Mouse (Mus musculus) embryonic facial prominence, embryonic 11.5 days (tissue): ENCODE measurements at regions not wholly inside any gene's neighbourhood (a gene's known extent, or its start where the extent isn't known, plus 50 kb on each side); places are given as distances from the start of the nearest gene placed in this dataset.

ENCODE experiments used
- ATAC-seq: fragments of 200-750 bp; cut with Nextera tagmentation; replicated peaks from 2 replicates; pipeline ENCODE4 v1.8.0; 2017; ENCODE audit warnings: low read depth; ENCODE audit not compliant: insufficient number of reproducible peaks, low FRiP score, low TSS enrichment
- DNase-seq: peaks from one replicate; pipeline ENCODE4 v3.0.0-alpha.2; 2015; ENCODE audit warnings: low spot score
- H3K27ac ChIP-seq: fragments of 300-500 bp; sonication (generic); replicated peaks from 2 replicates; pipeline ENCODE4 v1.5.1; 2014; ENCODE audit warnings: mild to moderate bottlenecking, low read depth, low read length, control low read depth
- H3K27me3 ChIP-seq: fragments of 300-500 bp; sonication (generic); 2 replicates; pipeline ENCODE4 v1.6.1; 2014; ENCODE audit warnings: mild to moderate bottlenecking, low read length, moderate library complexity, mixed read lengths; ENCODE audit not compliant: control insufficient read depth, insufficient read depth
- H3K36me3 ChIP-seq: fragments of 300-500 bp; sonication (generic); replicated peaks from 2 replicates; pipeline ENCODE4 v1.6.1; 2014; ENCODE audit warnings: low read depth, mild to moderate bottlenecking, low read length, moderate library complexity, mixed read lengths; ENCODE audit not compliant: control insufficient read depth, insufficient read depth
- H3K4me1 ChIP-seq: fragments of 300-500 bp; sonication (generic); 2 replicates; pipeline ENCODE4 v1.6.1; 2014; ENCODE audit warnings: low read length, mixed read lengths; ENCODE audit not compliant: control insufficient read depth, insufficient read depth
- H3K4me2 ChIP-seq: fragments of 300-500 bp; sonication (generic); 2 replicates; pipeline ENCODE4 v1.6.1; 2014; ENCODE audit warnings: low read depth, mild to moderate bottlenecking, control low read depth, low read length, moderate library complexity
- H3K4me3 ChIP-seq: fragments of 300-500 bp; sonication (generic); 2 replicates; pipeline ENCODE4 v1.5.1; 2014; ENCODE audit warnings: low read depth, low read length, control low read depth
- H3K9ac ChIP-seq: fragments of 300-500 bp; sonication (generic); replicated peaks from 2 replicates; pipeline ENCODE4 v1.6.1; 2014; ENCODE audit warnings: mild to moderate bottlenecking, control low read depth, low read length
- H3K9me3 ChIP-seq: fragments of 300-500 bp; sonication (generic); replicated peaks from 2 replicates; pipeline ENCODE4 v1.6.1; 2016; ENCODE audit warnings: mild to moderate bottlenecking, low read length, inconsistent platforms, mixed read lengths; ENCODE audit not compliant: control insufficient read depth
- whole genome bisulfite sequencing: fragments of 180-500 bp; shearing (Covaris S2); extraction: QIAGEN DNeasy Blood & Tissue Kit; methylation state at CpG from one replicate; pipeline ENCODE4 v1.1.7; 2014; 5-methylcytosine and 5-hydroxymethylcytosine counted together

GRCm38 (mm10) chr16:97285886-97286447, 70.6 kb upstream of the Bace2 start:
- H3K4me1 ChIP-seq, result no peaks in the 10 kb centered on the region
- H3K9me3 ChIP-seq, result no peaks in the 10 kb centered on the region
- no peak overlapping the region for H3K27ac ChIP-seq
- no peak overlapping the region for H3K9ac ChIP-seq
- ATAC-seq (no peak; the same call in 1 of the 2 replicates), DNase-seq (no peak)
- H3K36me3 ChIP-seq, result no peaks in the 10 kb centered on the region
- no peak overlapping the region for H3K4me2 ChIP-seq
- no peaks in the 10 kb centered on the region for H3K27me3 ChIP-seq
- no peak overlapping the region for H3K4me3 ChIP-seq
- WGBS, result 87% methylated on average over 8 of the region's 8 CpGs

DNA sequence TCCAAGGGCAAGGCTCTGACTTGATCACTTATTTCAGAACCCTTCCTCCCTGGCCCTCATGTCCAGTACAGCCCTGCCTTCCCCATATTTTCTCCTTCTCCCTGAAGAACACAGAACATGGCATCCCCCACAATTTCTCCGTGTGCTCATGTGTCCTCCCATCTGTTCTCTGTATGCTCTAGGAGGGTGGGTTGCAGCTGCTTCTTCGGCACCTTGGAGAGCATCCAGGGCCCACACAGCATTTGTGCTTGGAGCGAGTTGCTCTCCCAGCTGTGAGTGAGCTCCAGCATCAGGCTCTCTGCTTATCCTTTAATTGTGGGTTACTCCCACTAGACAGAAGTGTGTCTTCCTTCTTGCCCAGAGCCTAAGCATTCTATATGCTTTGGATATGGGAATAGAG, 69.8 kb upstream of the Bace2 start:
- 35% methylated on average over 3 of the region's 3 CpGs for WGBS
- peak; percentile 43 for DNase-seq
- Histone ChIP-seq H3K4me2 (no peak overlapping the region), H3K9me3 (no peaks in the 10 kb centered on the region), H3K27ac (no peak overlapping the region), H3K4me3 (no peak overlapping the region), H3K4me1 (no peaks in the 10 kb centered on the region), H3K27me3 (no peaks in the 10 kb centered on the region), H3K9ac (no peak overlapping the region), H3K36me3 (no peaks in the 10 kb centered on the region)
- no peak for ATAC-seq

DNA sequence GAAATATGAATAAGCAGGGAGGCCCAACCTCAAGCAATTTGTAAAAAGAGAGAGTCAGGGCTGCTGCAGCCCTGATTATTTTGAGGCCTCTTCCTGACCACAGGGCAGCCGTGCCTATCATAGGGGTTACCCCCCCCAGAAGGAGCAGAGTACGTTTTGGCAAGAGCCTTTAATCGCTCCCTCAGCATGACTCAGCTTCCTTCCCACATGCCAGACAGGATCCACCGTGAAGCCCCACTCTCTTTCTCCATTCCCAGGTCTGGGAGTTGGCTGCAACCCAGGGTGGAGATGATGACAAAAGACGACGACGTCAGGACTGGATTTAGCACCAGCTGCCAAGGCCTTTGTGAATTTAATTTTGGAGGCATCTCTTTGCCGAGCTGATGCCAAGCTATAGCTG, 67.9 kb upstream of the Bace2 start:
- WGBS, result 52% methylated on average over 8 of the region's 8 CpGs
- H3K4me3 ChIP-seq, result no peak overlapping the region
- no peak overlapping the region for H3K9ac ChIP-seq
- DNase-seq, result no peak
- no peak for ATAC-seq
- H3K27me3 ChIP-seq, result no peaks in the 10 kb centered on the region
- no peak overlapping the region for H3K4me2 ChIP-seq
- no peaks in the 10 kb centered on the region for H3K9me3 ChIP-seq
- H3K4me1 ChIP-seq, result no peaks in the 10 kb centered on the region
- no peaks in the 10 kb centered on the region for H3K36me3 ChIP-seq
- H3K27ac ChIP-seq, result no peak overlapping the region

DNA sequence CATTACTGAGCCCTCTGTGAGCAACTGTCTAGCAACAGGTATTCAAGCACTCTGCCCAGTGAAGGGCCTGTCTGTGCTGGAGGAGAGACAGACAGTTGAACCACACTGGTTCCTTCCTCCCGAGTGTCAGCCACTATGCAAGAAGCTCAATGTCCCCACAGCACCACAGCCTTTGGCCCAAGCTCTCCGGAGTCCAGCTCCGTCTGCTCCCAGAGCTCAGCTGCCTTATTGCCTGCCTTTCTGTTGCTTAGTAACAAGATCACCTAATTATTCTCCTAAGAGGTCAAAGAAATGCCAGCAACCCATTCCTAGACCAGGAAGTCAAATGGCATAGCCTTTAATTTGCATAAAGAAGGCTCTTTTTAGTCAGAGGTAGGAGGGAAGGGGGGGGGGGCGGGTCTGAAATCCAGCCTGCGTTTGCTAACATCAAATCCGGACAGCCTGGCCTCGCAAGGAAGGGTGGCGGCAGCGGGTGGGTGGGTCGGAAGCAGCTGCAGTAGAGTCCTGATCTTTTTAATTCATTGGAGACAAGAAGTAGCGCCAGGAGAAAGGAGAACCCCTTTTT, 64.0 kb upstream of the Bace2 start:
- peak; percentile 53 for DNase-seq
- Histone ChIP-seq H3K4me2 (peak overlapping the region; percentile 30), H3K27me3 (no peaks in the 10 kb centered on the region), H3K9me3 (no peaks in the 10 kb centered on the region), H3K36me3 (no peaks in the 10 kb centered on the region), H3K27ac (no peak overlapping the region), H3K9ac (0 out of 2 replicates have a peak overlapping the region, but pooled peaks have one; percentile 9), H3K4me1 (no peaks in the 10 kb centered on the region), H3K4me3 (no peak overlapping the region; the same call in 1 of the 2 replicates)
- peak; percentile 67 for ATAC-seq
- WGBS, result under 1% methylated on average over 11 of the region's 11 CpGs

DNA sequence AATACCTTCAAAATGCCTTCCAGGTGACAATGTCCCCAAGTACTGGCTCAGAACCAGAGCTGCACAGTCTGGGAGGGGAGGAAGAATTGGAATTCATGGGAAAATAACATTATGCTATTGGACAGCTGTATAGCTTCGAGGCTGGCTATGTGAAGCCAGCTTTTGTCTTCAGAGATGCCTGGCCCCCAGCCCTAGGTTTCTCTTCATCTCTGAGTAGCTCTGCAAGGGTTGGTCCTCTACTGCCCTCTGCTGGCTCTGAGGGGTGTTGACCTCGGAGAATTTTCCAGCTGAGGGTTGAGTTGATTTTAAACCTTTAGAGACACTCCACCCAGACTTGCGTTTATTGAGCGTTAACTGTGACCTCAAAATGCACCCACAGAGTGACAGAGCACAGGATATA, 63.3 kb upstream of the Bace2 start:
- Histone ChIP-seq H3K27ac (no peak overlapping the region), H3K4me3 (no peak overlapping the region), H3K9me3 (no peaks in the 10 kb centered on the region), H3K36me3 (no peaks in the 10 kb centered on the region), H3K9ac (peak overlapping the region; percentile 32), H3K4me1 (no peaks in the 10 kb centered on the region), H3K4me2 (peak overlapping the region; percentile 30; the same call in 1 of the 2 replicates), H3K27me3 (no peaks in the 10 kb centered on the region)
- ATAC-seq (peak; percentile 70; the same call in 1 of the 2 replicates), DNase-seq (peak; percentile 88)
- WGBS, result 11% methylated on average over 4 of the region's 4 CpGs

GRCm38 (mm10) chr16:97297140-97297539, 59.4 kb upstream of the Bace2 start:
- no peaks in the 10 kb centered on the region for H3K27me3 ChIP-seq
- no peak overlapping the region for H3K4me2 ChIP-seq
- H3K4me3 ChIP-seq, result no peak overlapping the region
- WGBS, result 68% methylated on average over 3 of the region's 3 CpGs
- H3K9me3 ChIP-seq, result no peaks in the 10 kb centered on the region
- ATAC-seq (no peak), DNase-seq (no peak)
- no peak overlapping the region for H3K27ac ChIP-seq
- no peaks in the 10 kb centered on the region for H3K4me1 ChIP-seq
- no peaks in the 10 kb centered on the region for H3K36me3 ChIP-seq
- H3K9ac ChIP-seq, result no peak overlapping the region

GRCm38 (mm10) chr16:97304156-97304735, 52.3 kb upstream of the Bace2 start:
- H3K4me2 ChIP-seq, result no peak overlapping the region
- no peak overlapping the region for H3K9ac ChIP-seq
- no peak overlapping the region for H3K27ac ChIP-seq
- ATAC-seq, result no peak
- H3K9me3 ChIP-seq, result no peaks in the 10 kb centered on the region
- no peaks in the 10 kb centered on the region for H3K4me1 ChIP-seq
- H3K27me3 ChIP-seq, result no peaks in the 10 kb centered on the region
- no peak overlapping the region for H3K4me3 ChIP-seq
- no peaks in the 10 kb centered on the region for H3K36me3 ChIP-seq
- 69% methylated on average over 5 of the region's 5 CpGs for WGBS
- DNase-seq, result no peak
